Mouse (Mus musculus) kidney, embryonic 15.5 days (tissue): ENCODE results near the gene Luzp4. TPM values are rescaled to one million over a fixed set of nuclear protein-coding genes. Genes with fewer than 3 reads are reported as not detected.
"Not testable (repeated sequence)": the region's sequence is repeated elsewhere in the genome, so short reads cannot be mapped to it uniquely, and the experiment has no call there.

Source experiments
- ATAC-seq: fragments of 200-750 bp; cut with Nextera tagmentation; replicated peaks from 2 replicates; pipeline ENCODE4 v1.8.0; 2017; ENCODE audit warnings: moderate TSS enrichment; ENCODE audit not compliant: low FRiP score
- H3K27ac ChIP-seq: fragments of 300-500 bp; sonication (generic); 2 replicates; pipeline ENCODE4 v1.5.1; 2015; ENCODE audit warnings: mild to moderate bottlenecking, inconsistent platforms
- H3K27me3 ChIP-seq: fragments of 300-500 bp; sonication (generic); 2 replicates; pipeline ENCODE4 v1.6.1; 2015; ENCODE audit warnings: inconsistent platforms
- H3K36me3 ChIP-seq: fragments of 300-500 bp; sonication (generic); 2 replicates; pipeline ENCODE4 v1.6.1; 2015; ENCODE audit warnings: inconsistent platforms
- H3K4me1 ChIP-seq: fragments of 300-500 bp; sonication (generic); 2 replicates; pipeline ENCODE4 v1.6.1; 2015; ENCODE audit warnings: inconsistent platforms
- H3K4me2 ChIP-seq: fragments of 300-500 bp; sonication (generic); 2 replicates; pipeline ENCODE4 v1.6.1; 2015; ENCODE audit warnings: moderate library complexity, mild to moderate bottlenecking, inconsistent platforms
- H3K4me3 ChIP-seq: fragments of 300-500 bp; sonication (generic); replicated peaks from 2 replicates; pipeline ENCODE4 v1.5.1; 2015; ENCODE audit warnings: mild to moderate bottlenecking, inconsistent platforms
- H3K9ac ChIP-seq: fragments of 300-500 bp; sonication (generic); 2 replicates; pipeline ENCODE4 v1.6.1; 2015; ENCODE audit warnings: mild to moderate bottlenecking, inconsistent platforms
- H3K9me3 ChIP-seq: fragments of 300-500 bp; sonication (generic); replicated peaks from 2 replicates; pipeline ENCODE4 v1.6.1; 2016; ENCODE audit warnings: inconsistent platforms
- WGBS: fragments of 180-500 bp; shearing (Covaris S2); methylation state at CpG from one replicate; pipeline ENCODE4 v1.1.7; 2015; ENCODE audit warnings: mixed read lengths; 5-methylcytosine and 5-hydroxymethylcytosine counted together
- polyA plus RNA-seq: library from polyadenylated mRNA; unstranded; fragments of >200 nt; fragmentation: Nextera tagmentation; extraction: Ambion mirVana; gene quantifications from 2 replicates; pipeline ENCODE4 v1.2.1, GENCODE M21; 2015

Gene Luzp4
- polyA plus RNA-seq = not detected in 2 replicates

DNA sequence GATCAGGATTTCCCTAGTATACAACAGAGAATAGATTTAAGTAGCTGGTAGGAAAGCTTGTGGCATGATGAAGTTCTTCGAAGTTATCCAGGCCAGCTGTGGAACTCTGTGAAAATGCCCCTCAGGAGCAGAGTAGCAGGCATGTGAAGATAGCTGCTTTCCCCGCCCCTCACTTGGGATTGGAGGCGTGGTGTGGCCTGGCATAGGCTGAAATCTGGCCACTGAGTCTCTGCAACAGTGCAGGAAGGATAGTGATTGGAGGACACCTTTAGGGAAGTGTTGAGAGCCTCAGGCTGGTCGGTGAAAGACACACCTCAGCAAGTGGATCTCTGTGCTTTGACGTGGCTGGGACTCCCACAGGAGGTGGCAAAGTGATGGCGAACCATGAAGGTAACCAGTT, at the start of gene Luzp4:
Gene Luzp4, plus strand, starts transcription at position 301 of the 400 bp plus-strand sequence.
- not testable (repeated sequence) for H3K36me3 ChIP-seq, H3K9me3 ChIP-seq, H3K4me2 ChIP-seq, H3K27ac ChIP-seq, H3K9ac ChIP-seq, H3K27me3 ChIP-seq, ATAC-seq, H3K4me1 ChIP-seq, H3K4me3 ChIP-seq
- WGBS = 72% methylated on average over 5 of the region's 6 CpGs

DNA sequence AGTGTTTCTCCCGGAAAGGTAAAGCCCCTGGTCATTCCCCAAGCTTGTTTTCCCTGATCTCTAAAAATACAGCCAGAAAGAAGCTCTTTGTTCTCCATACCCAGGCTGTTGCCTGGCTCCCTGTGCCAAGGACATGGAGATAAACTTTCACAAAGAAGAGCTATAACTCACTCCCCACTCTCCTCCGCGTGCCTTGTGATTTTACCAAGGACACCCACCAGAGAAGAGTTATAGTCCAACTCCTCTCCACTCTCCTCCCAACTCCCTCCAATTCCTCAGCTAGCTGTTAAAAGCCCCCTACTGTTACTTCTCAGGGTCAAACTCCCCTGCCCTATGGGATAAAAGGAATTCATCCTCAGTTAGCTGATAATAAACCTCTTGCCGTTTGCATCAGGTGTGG, 15.6 kb upstream of the Luzp4 start:
- H3K27ac ChIP-seq, ATAC-seq, H3K36me3 ChIP-seq, H3K4me2 ChIP-seq, H3K27me3 ChIP-seq, H3K9ac ChIP-seq, H3K9me3 ChIP-seq, H3K4me3 ChIP-seq, H3K4me1 ChIP-seq: not testable (repeated sequence)
- 94% methylated on average over 4 of the region's 4 CpGs for WGBS

Other genes starting within 250 kb of the Luzp4 start
- gene Gm8334, start 242.5 kb upstream of the Luzp4 start, polyA plus RNA-seq = not detected in 2 replicates
- gene Gm15127, start 194.0 kb upstream of the Luzp4 start, polyA plus RNA-seq = not detected in 2 replicates
- gene Ott, start 216.6 kb downstream of the Luzp4 start, polyA plus RNA-seq = not detected in 2 replicates